Mouse (Mus musculus) fibroblast of lung, adult 2 months (primary cell): ENCODE data around the gene St7.

ENCODE experiments used
- DNase-seq: peaks from one replicate; pipeline ENCODE4 v3.0.0-alpha.2; 2011; ENCODE audit warnings: low read depth

Gene St7

DNA sequence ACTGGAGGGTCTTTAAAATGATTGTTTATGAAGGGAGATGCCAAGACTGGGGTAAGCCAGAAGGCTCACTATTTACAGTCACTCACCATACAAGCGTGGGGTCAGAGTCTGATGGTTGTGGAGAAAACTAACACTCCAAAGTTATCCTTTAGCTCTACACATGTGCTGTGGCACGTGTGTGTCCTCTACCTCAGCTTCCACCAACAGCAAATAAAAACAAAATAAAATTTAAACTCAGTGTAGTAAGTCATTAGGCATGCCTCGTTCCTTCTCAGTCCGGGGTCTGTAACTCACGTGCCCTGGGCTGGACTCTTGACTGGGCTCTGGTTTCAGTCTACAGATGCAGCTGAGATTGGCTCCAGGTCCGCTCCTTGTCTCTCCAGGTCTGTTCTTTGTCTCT, 27.3 kb downstream of the St7 start:
- no peak for DNase-seq

DNA sequence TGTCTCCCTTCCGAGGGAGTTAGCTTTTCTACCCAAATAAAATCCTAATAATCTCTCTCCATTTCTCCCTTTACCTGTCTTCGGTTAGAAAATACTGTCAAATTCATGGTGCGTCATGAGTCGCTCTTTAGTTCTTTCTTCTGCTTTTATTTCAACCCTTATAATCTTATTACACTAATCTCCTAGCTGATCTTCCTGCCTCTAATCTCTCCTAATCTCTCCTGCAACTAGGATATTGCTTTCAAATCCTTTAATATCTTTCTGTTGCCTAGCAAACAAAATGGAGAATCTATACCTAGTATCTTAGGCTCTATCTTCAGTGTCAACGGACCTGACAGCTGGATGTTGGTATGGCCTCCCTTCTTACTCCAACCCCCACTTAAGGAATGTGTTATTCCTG, 29.0 kb downstream of the St7 start:
- no peak for DNase-seq

DNA sequence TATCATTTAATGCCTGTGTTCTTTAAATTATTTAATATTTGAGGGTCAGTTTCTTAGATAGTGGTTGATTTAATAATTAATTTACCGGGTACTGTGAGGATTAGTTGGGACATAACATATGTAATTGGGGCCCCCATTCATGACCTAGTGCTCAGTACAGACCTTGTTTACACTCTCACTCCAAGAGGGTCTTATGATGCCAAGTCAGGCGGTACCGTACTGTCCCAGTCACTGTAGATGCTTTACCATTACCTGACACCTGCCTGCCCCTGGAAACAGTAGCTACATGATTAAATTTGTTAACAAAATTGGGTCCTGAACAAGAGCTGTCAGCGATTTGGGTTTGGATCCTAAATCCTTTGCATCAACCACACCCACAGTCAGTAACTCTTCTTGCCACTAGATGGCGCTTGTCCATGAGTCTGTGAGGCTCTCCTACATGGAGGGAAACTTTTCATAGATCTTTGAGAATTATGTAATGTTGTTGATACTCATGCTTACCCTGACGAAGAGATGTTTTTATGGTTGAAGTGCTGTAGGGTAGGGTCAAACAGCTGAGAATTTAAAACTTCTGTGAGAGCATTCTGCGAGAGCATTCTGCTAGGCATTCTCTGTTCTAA, 33.2 kb downstream of the St7 start:
- peak; percentile 15 for DNase-seq

DNA sequence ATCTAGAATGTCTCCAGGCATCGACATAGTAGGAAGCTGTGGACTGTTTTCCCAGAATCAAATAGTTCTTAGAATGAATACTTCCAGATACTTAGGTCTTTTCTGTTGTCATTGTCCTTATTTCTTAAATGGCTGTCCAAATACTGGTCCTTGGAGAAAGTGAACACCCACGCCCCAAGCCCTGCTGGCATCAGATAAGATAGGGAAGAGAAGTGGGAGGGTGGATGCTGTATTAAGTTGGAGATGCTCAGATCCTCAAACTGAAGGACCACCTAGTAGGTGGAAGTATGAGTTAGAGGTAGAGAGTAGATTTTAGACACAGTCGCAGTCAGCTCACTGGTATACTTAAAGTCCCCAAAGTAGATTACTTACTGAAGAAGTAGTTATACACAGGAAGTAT, 34.5 kb downstream of the St7 start:
- DNase-seq = no peak

DNA sequence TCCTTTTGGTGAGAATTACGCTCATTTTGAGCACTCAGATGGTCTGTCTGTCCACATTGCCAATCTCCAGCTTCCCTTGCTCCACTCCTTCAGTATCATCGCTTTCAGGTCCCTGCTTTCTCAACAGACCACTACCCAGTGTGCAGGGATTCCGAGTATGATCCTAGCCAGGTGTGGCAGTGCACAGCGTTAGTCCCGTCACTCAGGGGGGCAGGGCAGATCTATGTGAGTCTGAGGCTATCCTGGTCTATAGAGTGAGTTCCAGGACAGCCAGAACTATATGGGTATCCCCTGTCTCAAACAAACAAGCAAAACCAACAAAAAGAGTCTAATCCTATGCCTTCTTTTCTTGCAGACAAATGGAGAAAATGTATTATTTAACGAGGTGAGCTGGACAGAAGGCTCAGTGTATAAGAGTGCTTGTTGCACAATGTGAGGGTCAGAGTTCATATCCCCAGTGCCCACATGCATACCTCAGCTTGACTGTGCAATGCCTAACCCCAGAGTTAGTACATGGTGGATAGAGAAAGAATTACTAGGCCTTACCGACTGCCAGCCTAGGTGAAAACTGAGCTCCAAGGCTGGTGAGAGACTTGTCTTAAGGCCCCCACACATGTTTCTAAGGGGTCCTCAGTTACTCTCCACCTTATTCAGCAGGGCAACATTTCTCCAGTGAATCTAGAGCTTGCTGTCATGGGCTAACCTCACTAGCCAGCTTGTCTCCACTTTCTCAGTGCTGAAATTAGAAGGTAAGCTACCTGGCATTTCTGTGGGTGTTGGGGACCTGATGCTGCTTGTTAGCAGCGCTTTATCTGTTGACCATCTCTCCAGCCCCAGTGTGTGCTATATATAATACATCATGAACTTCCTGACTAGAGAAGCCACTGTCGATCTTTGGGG, 35.4 kb downstream of the St7 start:
- DNase-seq = no peak

DNA sequence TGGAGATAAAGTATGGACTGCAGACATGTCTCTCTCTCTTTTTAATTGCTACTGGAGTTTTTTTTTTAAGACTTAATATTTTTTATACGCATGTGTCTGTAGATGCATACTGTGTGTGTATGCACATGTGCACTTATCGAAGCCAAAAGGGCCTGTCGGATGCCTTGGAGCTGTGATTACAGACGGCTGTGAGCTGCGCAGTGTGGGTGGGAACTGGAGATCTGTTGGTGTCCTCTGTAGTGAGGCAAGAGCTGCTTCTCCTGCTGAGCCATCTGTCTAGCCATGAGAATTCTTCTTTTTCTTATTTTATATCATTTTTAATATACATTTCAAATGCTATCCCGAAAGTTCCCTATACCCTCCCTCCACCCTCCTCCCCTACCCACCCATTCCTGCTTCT, 37.4 kb downstream of the St7 start:
- no peak for DNase-seq

DNA sequence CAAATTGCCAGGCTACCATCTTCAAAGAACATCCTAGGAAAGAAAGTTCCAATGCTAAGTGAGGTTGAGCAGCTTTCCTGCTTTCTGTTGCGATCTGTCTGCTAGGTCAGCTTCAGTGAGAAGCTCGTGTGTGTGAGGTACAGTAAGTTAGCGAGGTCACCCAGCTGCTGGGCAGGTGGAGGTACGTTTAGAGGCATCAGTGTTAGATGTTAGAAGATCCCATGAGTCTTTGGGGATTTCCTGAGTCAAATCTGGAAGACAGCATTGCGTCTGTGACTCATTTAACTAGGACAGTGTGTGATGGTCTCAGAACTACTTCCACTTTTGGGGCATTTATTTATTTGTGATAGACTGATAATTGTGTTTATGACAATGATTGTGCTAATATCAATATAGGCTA, 39.0 kb downstream of the St7 start:
- no peak for DNase-seq

DNA sequence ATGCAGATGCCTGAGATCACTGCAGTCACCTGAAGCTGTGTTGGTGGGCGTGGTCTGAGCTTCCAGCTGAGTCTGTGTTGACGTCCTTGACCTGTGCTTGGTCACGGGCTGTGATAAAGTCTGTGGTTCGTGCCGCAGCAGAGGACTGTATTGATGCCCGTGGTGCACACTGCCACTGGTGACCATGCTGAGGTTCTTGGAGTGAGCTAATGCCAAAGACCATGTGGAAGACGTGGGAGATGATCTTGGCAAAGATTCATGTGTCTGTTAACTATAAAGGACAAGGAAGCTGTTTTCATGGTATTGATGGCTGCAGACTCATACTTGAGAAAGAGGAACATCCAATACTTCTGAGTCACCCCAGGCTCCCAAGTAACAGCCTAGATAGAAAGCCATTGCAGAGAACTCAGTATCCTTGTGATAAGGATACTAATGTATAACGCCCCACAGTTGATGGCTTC, 41.2 kb downstream of the St7 start:
- DNase-seq = no peak

DNA sequence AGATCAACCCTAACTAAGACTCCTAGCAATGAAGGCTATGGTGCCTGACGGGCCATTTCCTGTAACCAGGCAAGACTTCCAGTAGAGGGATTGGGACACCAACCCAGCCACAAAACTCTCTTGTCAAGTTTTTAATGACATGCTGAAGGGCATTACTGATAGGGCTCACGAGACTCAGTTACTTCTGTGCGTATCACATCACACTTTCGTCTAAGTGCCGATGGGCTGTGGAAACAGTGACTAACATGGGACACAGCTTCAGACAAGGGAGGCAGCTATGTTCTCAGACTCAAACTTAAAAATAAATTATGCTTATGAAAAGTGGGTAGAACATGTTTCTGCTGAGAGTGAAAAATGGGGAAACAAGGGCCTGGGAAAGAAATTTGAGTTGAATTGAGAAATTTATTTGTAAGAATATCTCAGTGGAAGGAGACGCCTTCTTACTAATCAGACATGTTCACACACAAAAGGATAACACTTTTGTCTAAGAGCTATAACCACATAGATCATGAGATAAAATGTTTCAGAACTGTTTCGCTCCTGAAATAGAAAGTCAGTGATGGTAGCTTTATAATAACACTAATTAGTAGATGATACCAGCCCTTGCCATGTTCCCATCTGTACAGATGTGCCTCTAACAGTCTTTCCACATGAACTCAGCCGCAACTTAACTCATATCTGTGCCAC, 44.7 kb downstream of the St7 start:
- DNase-seq = no peak

DNA sequence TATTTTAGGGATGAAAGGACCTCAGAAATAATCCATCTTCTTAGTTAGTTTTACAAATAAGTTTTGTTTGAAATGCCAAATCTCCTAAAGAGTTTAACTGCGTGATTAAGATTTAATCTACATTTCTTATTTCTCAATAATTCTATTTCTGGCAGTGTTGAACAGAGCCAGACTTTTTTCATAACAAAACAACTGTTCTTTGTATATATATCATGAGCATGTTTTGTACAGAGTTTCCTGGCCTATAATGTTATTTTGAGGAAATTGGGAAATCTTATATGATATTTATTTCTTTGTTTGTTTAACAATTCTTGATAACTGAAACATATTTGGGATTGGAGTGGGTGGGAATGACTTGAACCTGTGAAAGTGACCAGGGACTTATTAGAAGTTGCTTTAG, 47.4 kb downstream of the St7 start:
- no peak for DNase-seq

DNA sequence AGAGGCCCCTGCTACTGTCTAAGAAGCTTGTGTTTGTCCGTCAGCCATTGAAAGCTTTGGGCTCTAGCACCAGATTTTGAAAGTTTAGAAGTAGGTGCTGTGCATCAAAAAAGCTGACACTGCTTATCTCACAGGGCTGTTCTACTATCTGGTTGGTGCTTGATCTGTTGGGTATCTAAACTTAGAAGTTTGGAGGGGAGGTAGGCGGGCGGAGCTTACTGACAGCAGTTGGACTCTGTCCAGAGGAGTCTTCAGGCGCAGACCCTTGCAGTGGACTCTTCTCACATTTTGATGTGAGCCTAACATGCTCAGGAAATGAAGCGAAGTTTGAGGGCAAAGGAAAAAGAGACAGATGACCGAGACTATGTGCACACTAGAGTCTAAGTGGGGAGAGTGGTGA, 48.9 kb downstream of the St7 start:
- no peak for DNase-seq

DNA sequence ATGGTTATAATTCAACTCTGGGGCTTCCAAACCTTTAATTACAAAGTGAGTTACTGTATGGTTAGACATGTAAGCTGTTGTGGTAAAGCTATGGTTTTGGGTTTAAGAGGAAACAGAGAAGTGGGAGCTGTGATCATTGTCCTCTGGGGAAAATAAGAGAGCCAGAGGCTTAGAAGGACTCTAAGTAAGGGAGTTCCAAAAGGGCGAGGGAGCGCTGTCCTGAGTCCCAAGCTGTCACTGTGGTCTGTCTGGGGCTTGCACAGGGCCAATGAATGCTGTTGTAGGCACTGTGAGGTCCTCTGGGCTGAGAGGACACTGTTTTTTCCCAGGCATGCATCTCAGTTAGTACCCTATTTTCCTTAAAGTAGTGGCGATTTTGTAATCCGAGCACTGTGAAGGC, 49.5 kb downstream of the St7 start:
- no peak for DNase-seq

DNA sequence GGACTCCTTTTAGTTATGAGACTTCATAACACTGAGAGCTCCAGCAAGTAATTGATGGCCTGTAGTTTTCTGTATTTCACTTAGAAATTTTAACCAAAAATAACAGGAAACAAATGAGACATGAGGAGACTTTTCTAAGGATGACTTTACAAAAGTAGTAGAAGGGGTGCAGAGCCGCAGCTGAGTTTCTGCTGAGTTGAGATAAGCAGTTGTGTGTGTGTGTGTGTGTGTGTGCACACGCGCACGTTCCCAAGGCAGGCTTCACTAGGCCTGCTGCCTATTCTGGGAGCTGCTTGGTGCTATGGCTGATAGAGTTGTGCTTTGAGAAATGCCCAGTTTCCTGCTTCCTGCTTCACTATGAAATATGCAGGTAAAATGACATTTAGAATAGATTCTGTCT, 50.6 kb downstream of the St7 start:
- DNase-seq = no peak

DNA sequence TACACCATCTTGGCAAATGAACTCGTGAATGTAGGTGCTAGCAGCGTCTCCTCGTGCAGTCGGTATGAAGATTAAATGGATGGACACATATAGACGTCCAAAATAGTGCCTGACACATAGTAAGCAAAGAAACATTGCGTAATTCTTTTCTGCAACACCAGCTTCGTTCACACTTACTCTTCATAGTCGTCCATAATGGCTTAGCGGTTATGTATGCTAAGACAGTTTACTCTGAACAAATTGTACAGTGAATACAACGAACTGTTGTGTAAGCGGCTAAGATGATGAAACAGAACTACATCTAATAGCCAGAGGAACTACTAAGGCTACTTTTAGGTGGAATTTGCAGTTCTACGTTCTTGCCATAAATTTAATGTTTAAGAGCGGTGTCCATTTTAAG, 55.0 kb downstream of the St7 start:
- DNase-seq = no peak

DNA sequence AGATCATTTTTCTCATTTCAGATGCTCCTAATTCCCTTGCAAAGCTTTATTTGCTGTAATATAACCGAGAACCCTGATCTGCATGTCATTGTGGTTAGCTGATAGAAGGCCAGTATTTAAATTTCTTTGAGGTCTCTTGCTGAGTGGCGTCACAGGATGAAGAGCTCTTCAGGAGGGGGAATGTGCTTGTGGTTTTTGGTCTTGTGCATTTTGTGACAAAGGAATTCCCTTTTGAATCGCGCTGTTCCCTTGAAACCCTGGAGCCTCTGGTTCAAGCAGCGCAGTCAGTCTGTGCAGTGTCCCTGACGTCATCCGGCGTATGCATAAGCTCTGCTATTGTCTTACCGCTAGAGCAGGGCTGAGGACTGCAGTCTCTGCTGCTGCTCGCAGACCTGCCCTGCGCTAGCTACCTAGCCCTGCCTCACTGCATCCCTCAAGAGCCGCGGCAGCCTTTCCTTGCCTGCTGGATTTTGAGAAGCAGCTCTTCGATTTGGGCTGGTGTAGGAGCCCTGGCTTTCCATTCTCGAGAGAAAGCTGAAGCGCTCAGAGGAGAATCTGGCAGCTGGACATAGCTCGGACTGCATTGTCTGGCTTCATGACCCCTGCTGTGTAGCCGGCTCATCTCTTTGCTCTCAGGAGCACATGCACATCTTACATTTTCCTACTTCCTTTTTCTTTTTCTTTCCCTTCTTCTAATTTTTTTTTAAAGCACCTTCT, 56.3 kb downstream of the St7 start:
- DNase-seq = peak; percentile 38

DNA sequence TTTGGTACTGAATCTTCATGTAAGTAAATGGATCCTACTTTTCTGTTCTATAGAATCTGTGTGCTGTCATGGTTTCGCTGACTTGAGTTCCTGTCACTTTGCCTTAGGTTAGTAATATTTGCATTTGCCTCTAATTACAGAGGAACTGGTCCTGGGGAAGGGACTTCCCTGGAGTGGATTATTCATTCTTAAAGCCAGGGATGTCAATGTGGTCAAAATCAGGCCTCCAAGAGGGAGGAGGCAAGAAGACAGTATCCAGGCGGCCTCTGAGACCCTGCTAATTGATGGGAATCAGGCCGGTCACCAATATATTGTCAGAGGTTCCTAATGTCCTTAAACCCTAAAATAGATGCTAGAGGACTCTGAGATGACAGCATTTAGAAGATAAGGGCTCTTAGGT, 56.9 kb downstream of the St7 start:
- no peak for DNase-seq

DNA sequence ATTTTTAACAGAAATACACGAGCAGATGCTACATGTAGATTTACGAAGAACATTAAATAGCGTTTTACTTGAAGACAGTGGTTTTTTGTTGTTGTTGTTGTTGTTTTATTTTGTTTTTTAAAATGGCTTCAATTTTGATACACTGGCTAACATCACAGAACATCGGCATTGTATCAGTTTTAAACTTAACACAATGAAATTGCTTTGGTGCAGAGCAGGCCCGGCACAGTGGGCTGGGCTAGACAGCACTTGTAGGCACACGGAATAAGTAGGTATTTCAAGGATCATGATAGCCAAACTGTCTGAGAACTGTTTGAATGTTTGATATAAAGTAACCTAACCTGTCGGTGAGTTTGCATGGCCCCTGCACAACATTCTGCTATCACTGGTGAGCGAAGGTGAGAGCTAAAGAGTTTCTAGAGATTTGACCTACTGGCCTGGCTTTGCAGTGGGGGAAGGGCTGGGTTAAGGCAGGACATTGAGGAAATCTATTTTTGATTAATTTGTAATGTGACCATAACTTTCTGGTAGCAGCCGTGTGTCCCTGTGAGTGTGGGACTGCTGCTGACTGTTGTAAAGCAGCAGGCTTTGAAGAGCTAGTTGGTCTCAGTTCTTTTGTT, 57.4 kb downstream of the St7 start:
- DNase-seq = no peak

DNA sequence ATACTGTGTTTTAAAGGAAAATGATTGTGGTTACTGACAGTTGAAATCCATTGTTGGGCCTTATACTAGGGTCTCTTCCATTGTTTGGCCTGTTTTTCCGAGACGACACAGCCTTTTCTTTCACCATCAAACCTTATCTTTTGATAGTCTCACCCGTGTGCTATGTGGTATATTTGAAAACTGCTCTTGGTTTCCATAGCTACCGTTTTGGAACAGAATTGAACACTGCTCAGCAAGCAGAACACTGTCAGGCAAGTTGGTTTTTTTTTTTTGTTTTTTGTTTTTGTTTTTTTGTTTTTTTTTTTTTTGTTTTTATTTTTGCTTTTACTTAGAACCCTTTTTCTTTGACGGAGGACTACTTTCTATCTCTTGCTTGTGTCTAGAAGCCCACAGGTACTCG, 58.2 kb downstream of the St7 start:
- no peak for DNase-seq

DNA sequence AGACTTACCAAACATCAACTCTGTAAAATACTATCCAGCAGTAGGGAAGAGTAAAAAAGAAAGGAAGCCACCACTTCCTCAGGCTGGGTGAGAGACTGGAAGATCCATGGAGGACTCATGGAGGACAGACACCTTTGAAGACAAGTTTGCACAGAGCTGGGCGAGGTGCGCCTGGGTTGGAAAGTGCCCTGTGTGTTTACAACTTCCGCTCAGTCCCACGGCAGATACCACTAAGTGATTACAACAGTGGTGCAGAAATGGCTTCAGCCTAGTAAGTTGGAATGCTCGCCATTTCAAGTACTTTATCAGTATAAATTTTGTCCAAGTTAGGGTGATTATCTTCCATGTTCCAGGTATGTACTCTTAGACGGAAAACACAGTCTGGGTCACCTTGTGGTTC, 63.2 kb downstream of the St7 start:
- no peak for DNase-seq

DNA sequence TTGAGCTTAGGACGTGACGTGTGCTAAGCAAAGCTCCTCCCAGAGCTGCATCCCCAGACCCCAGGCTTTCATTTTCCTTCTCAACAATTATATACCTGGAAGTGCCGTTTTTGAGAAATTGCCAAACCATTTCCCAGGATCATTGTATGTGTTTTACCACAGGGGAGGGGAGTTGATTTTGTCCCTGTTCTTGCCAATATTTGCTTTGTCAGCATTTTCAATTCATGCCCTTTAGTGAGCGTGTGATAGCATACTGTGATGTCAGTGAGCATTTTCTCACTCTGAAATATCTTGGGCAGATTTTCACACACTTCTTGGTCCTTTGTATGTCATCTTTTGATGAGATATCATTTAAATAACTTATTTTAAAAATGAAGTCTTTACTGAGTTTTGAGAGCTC, 65.8 kb downstream of the St7 start:
- no peak for DNase-seq

DNA sequence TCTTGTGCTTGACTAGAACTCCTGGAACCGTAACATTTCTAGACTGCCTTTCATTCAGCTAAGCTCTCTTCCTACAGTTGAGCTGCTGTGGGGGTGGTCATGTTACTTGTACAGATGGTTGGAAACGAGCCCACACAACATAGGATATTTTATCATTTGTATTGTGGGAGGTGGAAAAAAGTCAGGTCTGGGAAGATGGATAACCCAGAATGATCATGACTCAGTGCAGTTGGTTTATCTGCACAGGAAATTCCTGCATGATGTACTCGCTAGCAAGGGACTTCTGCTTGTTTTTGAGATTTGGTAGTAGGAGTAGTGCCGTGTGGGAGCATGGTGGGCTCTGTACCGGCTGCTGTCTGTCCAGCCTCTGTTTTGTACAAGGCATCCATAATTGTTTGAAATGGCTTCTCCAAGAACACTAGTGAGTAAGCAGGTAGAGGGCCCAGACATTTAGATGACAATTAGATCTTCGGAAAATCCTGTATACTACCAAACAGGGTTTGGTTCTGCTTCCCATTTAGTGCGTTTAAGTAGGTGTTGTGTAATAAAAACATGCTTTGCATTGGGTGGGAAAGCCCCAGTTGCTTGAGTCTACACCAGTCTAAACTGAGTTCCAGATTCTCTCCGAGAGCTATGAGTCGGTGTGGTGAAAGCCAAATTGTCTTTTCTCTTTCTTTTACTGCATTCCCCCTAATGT, 71.4 kb downstream of the St7 start:
- DNase-seq = peak; percentile 24

DNA sequence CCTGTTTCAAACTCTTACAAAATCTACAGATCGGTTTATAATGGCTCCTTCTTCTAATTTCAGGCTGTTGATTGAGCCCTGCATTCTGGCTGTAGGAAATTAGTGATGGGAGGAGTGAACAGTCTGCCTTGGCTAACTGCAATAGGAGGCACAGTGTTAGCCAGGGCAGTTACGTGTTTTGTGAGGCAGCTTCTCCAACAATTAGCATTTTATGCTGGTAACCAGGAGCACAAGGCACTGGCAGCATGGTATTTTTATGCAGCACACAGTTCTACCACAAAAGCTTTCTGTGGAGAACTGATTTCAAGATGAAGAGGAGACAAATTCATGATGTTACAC, 71.9 kb downstream of the St7 start:
- no peak for DNase-seq
